In the genomic region with DNA sequence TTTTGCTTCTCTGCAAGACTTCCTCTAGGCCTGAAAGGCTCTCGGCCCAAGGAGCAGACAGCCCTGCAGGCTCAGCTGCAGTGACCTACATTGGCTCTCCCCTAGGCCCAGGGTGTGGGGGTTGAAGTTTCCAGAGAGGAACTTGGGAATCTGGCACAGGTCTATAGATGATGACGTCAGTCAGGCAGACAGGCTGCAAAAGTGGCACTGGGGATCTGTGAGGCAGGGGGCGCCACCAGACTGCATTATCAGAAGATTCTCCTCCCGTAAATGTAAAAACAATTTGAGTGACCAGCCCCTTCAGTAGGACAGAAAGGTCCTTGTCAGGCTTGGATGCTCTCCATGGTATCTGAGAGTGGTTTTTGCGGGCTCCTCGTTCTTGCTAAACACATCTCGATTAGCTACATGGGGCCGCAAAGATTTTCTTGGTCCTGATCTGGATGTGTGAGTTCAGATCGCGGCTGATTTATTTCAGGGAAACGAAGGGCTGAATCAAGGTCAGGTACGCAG, we compare ENCODE assay signal across 8 mouse cellular contexts. TPM values are rescaled to one million over a fixed set of nuclear protein-coding genes. Genes with fewer than 3 reads are reported as not detected.
DNase-seq lines count a peak whose midpoint lies in the region; ATAC-seq lines count a peak whose summit lies in the region.

No protein-coding gene starts in this region.

- peak overlapping the region; percentile 57 for H3K4me2 ChIP-seq in intestine, embryonic 15.5 days (replicated peaks)
- peak overlapping the region; percentile 29 for H3K4me2 ChIP-seq in midbrain, embryonic 12.5 days (replicated peaks)

- H3K27me3 ChIP-seq in megakaryocyte, embryonic 14.5 days (replicated peaks) = no peaks in the 10 kb centered on the region
- H3K27me3 ChIP-seq in intestine, embryonic 15.5 days (replicated peaks) = no peaks in the 10 kb centered on the region
- H3K27me3 ChIP-seq in limb, embryonic 10.5 days (ENCODE audit: low read depth, poor library complexity, severe bottlenecking) = no peaks in the 10 kb centered on the region
- H3K27me3 ChIP-seq in midbrain, embryonic 12.5 days = peaks cover 3% of the 10 kb centered on the region
- H3K27me3 ChIP-seq in splenic B cell, adult 2 months (ENCODE audit: control insufficient read depth, insufficient read depth, low read length, poor library complexity, severe bottlenecking) = no peaks in the 10 kb centered on the region

- peak overlapping the region; percentile 93 for H3K27ac ChIP-seq in intestine, embryonic 15.5 days
- peak overlapping the region; percentile 81 for H3K27ac ChIP-seq in limb, embryonic 10.5 days
- peak overlapping the region; percentile 56 for H3K27ac ChIP-seq in midbrain, embryonic 12.5 days (replicated peaks)

- peak overlapping the region; percentile 91 for H3K4me3 ChIP-seq in megakaryocyte, embryonic 14.5 days (replicated peaks)
- 0 out of 2 replicates have a peak overlapping the region, but pooled peaks have one; percentile 3 for H3K4me3 ChIP-seq in intestine, embryonic 15.5 days (replicated peaks)
- peak overlapping the region; percentile 32; the same call in 1 of the 2 replicates for H3K4me3 ChIP-seq in limb, embryonic 10.5 days
- H3K4me3 ChIP-seq in midbrain, embryonic 12.5 days = no peak overlapping the region

- H3K9me3 ChIP-seq in megakaryocyte, embryonic 14.5 days = no peaks in the 10 kb centered on the region
- H3K9me3 ChIP-seq in intestine, embryonic 15.5 days = no peaks in the 10 kb centered on the region
- no peaks in the 10 kb centered on the region for H3K9me3 ChIP-seq in limb, embryonic 10.5 days (replicated peaks)
- H3K9me3 ChIP-seq in midbrain, embryonic 12.5 days = no peaks in the 10 kb centered on the region

- DNase-seq in embryo, embryonic 10.5 days (ENCODE audit: low spot score) = peak; percentile 80
- DNase-seq in gastrocnemius, postnatal 36 days = peak; percentile 74 to 77
- DNase-seq in limb, embryonic 10.5 days (ENCODE audit: low spot score) = peak; percentile 59
- peak; percentile 66 for DNase-seq in splenic B cell, adult 2 months (ENCODE audit: low read depth, low spot score)

- intact Hi-C loops in gastrocnemius, postnatal 36 days (cut with DNase I) = loop anchor here (2.0 to 5.0 kb wide), 3 partner anchors 13 to 85 kb away; a partner anchor contains a TSS

- H3K9ac ChIP-seq in intestine, embryonic 15.5 days = peak overlapping the region; percentile 26
- H3K9ac ChIP-seq in midbrain, embryonic 12.5 days (replicated peaks) = 0 out of 2 replicates have a peak overlapping the region, but pooled peaks have one; percentile 16

- no peak for ATAC-seq in megakaryocyte, adult 5-6 weeks (ENCODE audit: poor library complexity, severe bottlenecking)
- ATAC-seq in intestine, embryonic 15.5 days = no peak
- no peak for ATAC-seq in midbrain, embryonic 12.5 days (ENCODE audit: low FRiP score, low read depth)

- H3K4me1 ChIP-seq in megakaryocyte, embryonic 14.5 days = peaks cover 90% of the 10 kb centered on the region
- H3K4me1 ChIP-seq in intestine, embryonic 15.5 days (replicated peaks) = peaks cover 71% of the 10 kb centered on the region
- peaks cover 79% of the 10 kb centered on the region for H3K4me1 ChIP-seq in limb, embryonic 10.5 days
- peaks cover 62% of the 10 kb centered on the region for H3K4me1 ChIP-seq in midbrain, embryonic 12.5 days

- H3K36me3 ChIP-seq in megakaryocyte, embryonic 14.5 days (replicated peaks; ENCODE audit: low read length) = no peaks in the 10 kb centered on the region
- H3K36me3 ChIP-seq in intestine, embryonic 15.5 days = no peaks in the 10 kb centered on the region
- H3K36me3 ChIP-seq in limb, embryonic 10.5 days = no peaks in the 10 kb centered on the region
- H3K36me3 ChIP-seq in midbrain, embryonic 12.5 days = no peaks in the 10 kb centered on the region
- no peaks in the 10 kb centered on the region for H3K36me3 ChIP-seq in splenic B cell, adult 2 months (ENCODE audit: control insufficient read depth, insufficient read depth, low read length, poor library complexity, severe bottlenecking)

- 10% methylated on average over 12 of the region's 12 CpGs for WGBS in intestine, embryonic 15.5 days
- WGBS in limb, embryonic 10.5 days = 13% methylated on average over 12 of the region's 12 CpGs
- WGBS in midbrain, embryonic 12.5 days = 10% methylated on average over 12 of the region's 12 CpGs

RNA-seq across cellular contexts. Expression of a gene that starts 9.5 kb away (rescaled TPM):
- polyA plus RNA-seq in megakaryocyte, embryonic 14.5 days (2012; ENCODE audit: insufficient read depth, low replicate concordance) = 30.0 and 46.8 TPM in 2 replicates
- total RNA-seq in megakaryocyte, adult 5-6 weeks (2015) = 73.7 and 74.9 TPM in 2 replicates
- total RNA-seq in megakaryocyte, adult 5-6 weeks (2017) = 111 and 119 TPM in 2 replicates
- total RNA-seq in gastrocnemius, postnatal 36 days (2021) = 10 to 100 TPM; 49.0 to 51.4 TPM
- polyA plus RNA-seq in intestine, embryonic 15.5 days (2015; fragmentation: Nextera tagmentation; extraction: Ambion mirVana) = 18.9 and 19.7 TPM in 2 replicates
- polyA plus RNA-seq in limb, embryonic 10.5 days (2016; fragmentation: Nextera tagmentation; extraction: Ambion mirVana) = 22.8 and 25.0 TPM in 2 replicates
- polyA plus RNA-seq in midbrain, embryonic 12.5 days (2016; fragmentation: Nextera tagmentation; extraction: Ambion mirVana) = 38.6 and 42.4 TPM in 2 replicates

RNA-seq across cellular contexts. Expression of a gene that starts 10.7 kb away (rescaled TPM):
- 5.6 and 22.1 TPM in 2 replicates for polyA plus RNA-seq in megakaryocyte, embryonic 14.5 days (2012; ENCODE audit: insufficient read depth, low replicate concordance)
- total RNA-seq in megakaryocyte, adult 5-6 weeks (2015) = 0.11 and 0.25 TPM in 2 replicates
- 0.12 and 0.37 TPM in 2 replicates for total RNA-seq in megakaryocyte, adult 5-6 weeks (2017)
- 100 to 1,000 TPM in 1 of 2 experiments, 10 to 100 TPM in 1; 86.6 to 139 TPM for total RNA-seq in gastrocnemius, postnatal 36 days (2021)
- 2.6 and 2.7 TPM in 2 replicates for polyA plus RNA-seq in intestine, embryonic 15.5 days (2015; fragmentation: Nextera tagmentation; extraction: Ambion mirVana)
- 1.2 and 1.5 TPM in 2 replicates for polyA plus RNA-seq in limb, embryonic 10.5 days (2016; fragmentation: Nextera tagmentation; extraction: Ambion mirVana)
- polyA plus RNA-seq in midbrain, embryonic 12.5 days (2016; fragmentation: Nextera tagmentation; extraction: Ambion mirVana) = 1.2 and 1.5 TPM in 2 replicates

RNA-seq across cellular contexts. Expression of a gene that starts 18.9 kb away (rescaled TPM):
- polyA plus RNA-seq in megakaryocyte, embryonic 14.5 days (2012; ENCODE audit: insufficient read depth, low replicate concordance) = 10.6 and 13.2 TPM in 2 replicates
- 35.6 and 39.9 TPM in 2 replicates for total RNA-seq in megakaryocyte, adult 5-6 weeks (2015)
- 32.1 and 33.2 TPM in 2 replicates for total RNA-seq in megakaryocyte, adult 5-6 weeks (2017)
- total RNA-seq in gastrocnemius, postnatal 36 days (2021) = 10 to 100 TPM; 14.2 to 21.4 TPM
- polyA plus RNA-seq in intestine, embryonic 15.5 days (2015; fragmentation: Nextera tagmentation; extraction: Ambion mirVana) = 28.2 and 29.8 TPM in 2 replicates
- polyA plus RNA-seq in limb, embryonic 10.5 days (2016; fragmentation: Nextera tagmentation; extraction: Ambion mirVana) = 46.7 and 51.9 TPM in 2 replicates
- 65.5 and 74.2 TPM in 2 replicates for polyA plus RNA-seq in midbrain, embryonic 12.5 days (2016; fragmentation: Nextera tagmentation; extraction: Ambion mirVana)

RNA-seq across cellular contexts. Expression of a gene that starts 45.4 kb away (rescaled TPM):
- 37.6 and 38.9 TPM in 2 replicates for polyA plus RNA-seq in megakaryocyte, embryonic 14.5 days (2012; ENCODE audit: insufficient read depth, low replicate concordance)
- total RNA-seq in megakaryocyte, adult 5-6 weeks (2015) = 10.0 and 11.6 TPM in 2 replicates
- total RNA-seq in megakaryocyte, adult 5-6 weeks (2017) = 8.0 and 9.0 TPM in 2 replicates
- 10 to 100 TPM; 72.6 to 75.7 TPM for total RNA-seq in gastrocnemius, postnatal 36 days (2021)
- 42.7 and 45.5 TPM in 2 replicates for polyA plus RNA-seq in intestine, embryonic 15.5 days (2015; fragmentation: Nextera tagmentation; extraction: Ambion mirVana)
- polyA plus RNA-seq in limb, embryonic 10.5 days (2016; fragmentation: Nextera tagmentation; extraction: Ambion mirVana) = 6.3 and 11.6 TPM in 2 replicates
- 45.3 and 47.6 TPM in 2 replicates for polyA plus RNA-seq in midbrain, embryonic 12.5 days (2016; fragmentation: Nextera tagmentation; extraction: Ambion mirVana)

RNA-seq across cellular contexts. Expression of a gene that starts 50.8 kb away (rescaled TPM):
- 0.29 TPM in 1 of 2 replicates, not detected in the other for polyA plus RNA-seq in megakaryocyte, embryonic 14.5 days (2012; ENCODE audit: insufficient read depth, low replicate concordance)
- total RNA-seq in megakaryocyte, adult 5-6 weeks (2015) = 0.25 and 0.49 TPM in 2 replicates
- 0.51 TPM in 1 of 2 replicates, not detected in the other for total RNA-seq in megakaryocyte, adult 5-6 weeks (2017)
- under 1 TPM; 0.12 to 0.15 TPM for total RNA-seq in gastrocnemius, postnatal 36 days (2021)
- 1.1 and 1.2 TPM in 2 replicates for polyA plus RNA-seq in intestine, embryonic 15.5 days (2015; fragmentation: Nextera tagmentation; extraction: Ambion mirVana)
- polyA plus RNA-seq in limb, embryonic 10.5 days (2016; fragmentation: Nextera tagmentation; extraction: Ambion mirVana) = 1.4 and 1.9 TPM in 2 replicates
- polyA plus RNA-seq in midbrain, embryonic 12.5 days (2016; fragmentation: Nextera tagmentation; extraction: Ambion mirVana) = 3.0 and 3.1 TPM in 2 replicates
